Mouse (Mus musculus) gastrocnemius, postnatal 14 days (tissue): ENCODE data around the gene Asic4. TPM values are rescaled to one million over a fixed set of nuclear protein-coding genes. Genes with fewer than 3 reads are reported as not detected.

Experiments
- DNase-seq: peaks from one replicate; pipeline ENCODE4 v3.0.0; 2021; ENCODE audit warnings: mixed read lengths
- intact Hi-C: fragments of 180-260 bp; cut with DNase I; formaldehyde crosslinking; loops from one replicate; pipeline ENCODE4 v1.15.1; 2025; ENCODE audit warnings: low total_unique reads
- total RNA-seq, 2 experiments: library from RNA; stranded (reverse); gene quantifications; 2 replicates each; pipeline ENCODE4 v1.2.3; 2021

Gene Asic4
- total RNA-seq, 2 experiments from 2014 or later, result not detected

DNA sequence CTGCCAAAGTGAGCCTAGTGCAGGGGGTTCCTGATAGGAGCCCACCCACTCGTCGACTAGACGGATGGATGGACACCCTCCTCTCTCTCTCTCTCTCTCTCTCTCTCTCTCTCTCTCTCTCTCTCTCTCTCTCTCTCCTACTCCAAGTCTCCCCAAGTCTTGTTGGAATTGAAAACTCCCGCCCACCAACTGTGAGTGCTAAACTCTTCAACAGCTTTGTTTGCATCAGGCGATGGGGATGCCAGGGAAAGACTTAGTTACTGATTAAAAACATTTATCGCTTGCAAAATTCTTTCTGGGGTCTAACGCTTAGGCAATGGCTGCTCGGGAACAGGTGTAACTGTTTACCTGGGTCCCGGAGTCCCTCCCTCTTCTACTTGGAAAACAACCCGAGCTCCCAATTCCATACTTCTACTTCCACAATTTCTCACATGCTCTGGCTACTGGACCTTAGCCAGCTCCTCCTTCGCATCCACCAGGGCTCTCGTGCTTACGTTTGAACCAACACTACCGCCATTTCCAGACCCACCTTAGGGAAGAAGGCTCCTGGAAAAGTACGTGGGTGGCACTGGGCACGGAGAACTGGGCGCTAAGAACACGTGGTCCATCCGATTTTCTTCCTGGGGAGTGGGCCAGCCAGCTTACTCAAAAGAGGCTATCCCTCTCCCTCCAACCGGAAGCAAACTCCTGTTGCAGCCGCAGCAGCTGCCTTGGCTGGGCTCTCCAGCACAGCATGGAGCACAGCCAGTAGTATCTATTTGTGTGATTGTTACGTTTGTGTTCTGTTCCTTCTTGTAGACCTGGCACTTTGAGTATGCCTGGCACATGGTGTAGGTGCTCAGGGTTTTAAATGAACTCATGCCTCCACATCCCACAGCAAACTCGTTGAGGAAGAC lies 8.8 kb downstream of the Asic4 start:
- intact Hi-C loops, result no loop called here
- DNase-seq, result no peak

GRCm38 (mm10) chr1:75460297-75460696 lies 10.1 kb downstream of the Asic4 start:
- intact Hi-C loops, result no loop called here
- no peak for DNase-seq

- no peak for DNase-seq
- intact Hi-C loops, result no loop called here
Measured at GRCm38 (mm10) chr1:75462636-75463035, 12.4 kb downstream of the Asic4 start.

GRCm38 (mm10) chr1:75463652-75464204 lies 13.5 kb downstream of the Asic4 start:
- no peak for DNase-seq

GRCm38 (mm10) chr1:75467215-75467927 lies 17.1 kb downstream of the Asic4 start:
- peak; percentile 79 for DNase-seq
- intact Hi-C loops, result loop anchor here (2.0 to 5.0 kb wide), 2 partner anchors 23 to 125 kb away; no protein-coding TSS in a partner anchor

More at GRCm38 (mm10) chr1:75463652-75464204, 13.5 kb downstream of the Asic4 start:
- intact Hi-C loops, result no loop called here

DNA sequence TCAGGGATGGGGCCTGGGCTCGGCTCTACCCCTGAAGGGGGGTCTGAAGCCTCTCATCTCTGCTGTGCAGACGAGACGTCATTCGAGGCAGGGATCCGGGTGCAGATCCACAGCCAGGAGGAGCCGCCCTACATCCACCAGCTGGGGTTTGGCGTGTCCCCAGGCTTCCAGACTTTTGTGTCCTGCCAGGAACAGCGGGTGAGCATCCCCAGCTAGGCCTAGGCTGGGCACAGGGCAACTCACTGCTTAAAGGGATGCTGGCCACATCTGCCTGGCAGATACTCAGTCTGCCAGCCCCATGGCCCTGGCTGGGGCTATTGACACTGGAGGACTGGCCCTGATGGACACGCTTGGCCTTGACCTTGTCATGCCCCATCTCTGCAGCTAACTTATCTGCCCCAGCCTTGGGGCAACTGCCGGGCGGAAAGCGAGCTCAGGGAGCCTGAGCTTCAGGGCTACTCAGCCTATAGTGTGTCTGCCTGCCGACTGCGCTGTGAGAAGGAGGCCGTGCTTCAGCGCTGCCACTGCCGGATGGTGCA lies 19.1 kb downstream of the Asic4 start:
- intact Hi-C loops, result loop anchor here (5.0 kb wide), 1 partner anchor 127 kb away; no protein-coding TSS in a partner anchor

GRCm38 (mm10) chr1:75476441-75476840 lies 26.2 kb downstream of the Asic4 start:
- intact Hi-C loops, result loop anchor here (5.0 kb wide), 1 partner anchor 121 kb away; no protein-coding TSS in a partner anchor

More for the DNA sequence above, 19.1 kb downstream of the Asic4 start:
- DNase-seq, result no peak

DNA sequence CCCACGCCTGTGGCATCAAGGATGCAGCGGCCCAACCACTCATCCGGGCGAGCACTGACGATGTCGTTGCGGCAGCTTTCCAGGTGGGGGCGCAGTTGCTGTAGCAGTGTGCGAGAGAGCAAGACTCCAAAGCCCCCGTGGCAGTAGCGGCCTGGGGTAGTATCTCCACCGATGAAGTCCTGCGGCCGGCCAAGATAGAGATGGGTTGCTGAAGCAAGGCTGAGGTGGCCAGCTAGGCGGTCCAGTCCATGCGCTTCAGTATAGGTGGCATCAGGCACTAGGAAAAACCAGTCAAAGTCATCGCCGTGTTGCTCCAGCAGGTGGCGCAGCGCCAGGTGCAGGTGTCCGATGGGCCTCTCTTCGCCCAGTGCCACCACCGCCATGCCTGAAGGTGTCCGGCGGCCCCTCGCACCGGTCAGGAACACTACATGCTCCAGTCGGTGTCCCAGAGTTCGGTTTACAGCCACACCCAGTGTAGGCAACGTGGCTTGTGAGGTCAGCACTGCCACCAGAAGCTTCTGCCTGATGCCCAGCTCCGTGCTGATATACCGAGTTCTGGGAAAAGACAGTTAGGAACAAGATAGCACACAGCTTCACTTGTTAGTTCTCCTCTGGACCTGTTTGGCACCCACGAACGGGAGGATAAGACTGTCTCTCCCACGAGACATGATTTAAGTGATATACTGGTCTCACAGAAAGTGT lies 27.2 kb downstream of the Asic4 start:
- DNase-seq, result peak; percentile 78
- intact Hi-C loops, result loop anchor here (5.0 kb wide), 1 partner anchor 120 kb away; no protein-coding TSS in a partner anchor

More at GRCm38 (mm10) chr1:75476441-75476840, 26.2 kb downstream of the Asic4 start:
- no peak for DNase-seq

- DNase-seq, result no peak
- intact Hi-C loops, result loop anchor here (5.0 kb wide), 1 partner anchor 119 kb away; no protein-coding TSS in a partner anchor
Measured at GRCm38 (mm10) chr1:75477966-75478290, 27.7 kb downstream of the Asic4 start.

DNA sequence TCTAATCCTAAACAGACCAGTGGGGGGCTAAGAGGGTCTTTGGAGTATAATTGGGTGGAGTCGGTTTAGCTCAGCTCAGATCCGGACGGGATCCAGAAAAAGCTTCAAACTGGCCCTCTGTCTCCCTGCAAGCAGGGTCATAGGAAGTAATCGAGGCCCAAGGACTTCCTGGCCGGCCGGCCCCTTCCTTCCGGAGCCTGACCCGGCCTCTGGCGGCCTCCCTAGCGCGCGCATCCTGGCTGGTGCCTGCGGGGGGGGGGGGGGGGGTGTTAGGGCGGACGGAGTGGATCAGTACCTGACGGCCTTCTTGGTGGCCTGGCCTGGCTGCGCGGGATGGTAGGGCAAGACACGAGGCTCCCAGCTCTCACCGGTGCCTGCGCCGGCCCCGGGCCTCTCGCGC lies 28.3 kb downstream of the Asic4 start:
- intact Hi-C loops, result loop anchor here (5.0 kb wide), 1 partner anchor 119 kb away; no protein-coding TSS in a partner anchor
- peak; percentile 61 for DNase-seq

DNA sequence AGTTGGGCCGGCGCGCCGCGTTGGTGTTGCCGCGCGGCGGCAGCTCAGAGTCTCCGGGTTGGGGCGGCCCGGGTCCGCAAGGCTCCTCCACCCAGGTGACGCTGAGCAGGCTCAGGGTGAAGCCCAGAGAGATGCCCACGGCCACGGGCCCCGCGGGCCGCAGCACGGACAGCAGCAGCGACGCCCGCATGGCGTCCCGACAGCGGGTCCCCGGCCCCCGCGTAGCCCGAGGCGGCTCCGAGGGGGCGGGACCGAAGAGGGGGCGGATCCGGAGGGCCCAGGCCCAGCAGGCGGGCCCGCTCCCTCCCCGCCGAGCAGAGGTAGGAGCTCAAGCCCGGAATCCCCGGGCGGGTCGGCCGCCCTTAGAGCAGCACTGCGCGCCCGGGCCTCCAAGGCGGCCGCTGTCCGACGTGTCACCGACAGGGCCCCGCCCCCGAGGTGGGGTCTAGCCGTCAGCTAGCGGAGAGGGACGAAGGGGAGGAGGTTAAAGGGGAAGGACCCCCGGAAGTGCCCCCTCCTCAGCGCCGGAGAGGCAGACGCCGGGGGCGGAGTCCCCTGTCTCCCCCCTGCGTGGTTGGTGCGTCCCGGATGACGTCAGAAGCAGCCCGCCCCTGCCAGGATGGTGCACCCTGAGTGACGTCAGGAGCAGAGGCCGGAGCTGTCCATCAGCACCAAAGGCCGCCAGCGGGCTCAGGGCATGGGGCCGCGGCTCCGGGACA lies 28.8 kb downstream of the Asic4 start, which contains the start of the genes Chpf and Tmem198:
TSS of gene Chpf (minus strand) at position 392 of the 719 bp plus-strand sequence.
TSS of gene Tmem198 (plus strand) at position 617 of the 719 bp plus-strand sequence.
- peak; percentile 95 for DNase-seq
- intact Hi-C loops, result loop anchor here (5.0 kb wide), 1 partner anchor 118 kb away; no protein-coding TSS in a partner anchor

DNA sequence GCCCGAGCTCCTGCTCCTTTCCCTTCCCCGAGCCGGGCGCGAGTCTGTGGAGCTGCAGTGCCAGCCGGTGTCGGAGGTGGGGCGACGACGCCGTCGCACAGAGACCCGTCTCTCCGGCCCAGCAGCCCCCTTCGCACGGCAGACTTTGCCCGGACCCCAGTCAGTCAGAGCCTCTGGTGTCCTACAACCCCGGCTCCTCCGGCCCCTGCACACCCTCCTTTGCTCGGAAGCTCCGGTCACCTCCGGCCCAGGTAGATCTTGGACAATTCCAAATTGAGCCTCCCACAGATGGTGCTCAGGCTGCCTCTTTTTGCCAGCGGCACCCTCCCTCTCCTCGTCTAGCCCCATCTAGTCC lies 29.4 kb downstream of the Asic4 start:
- intact Hi-C loops, result loop anchor here (5.0 kb wide), 1 partner anchor 118 kb away; no protein-coding TSS in a partner anchor

GRCm38 (mm10) chr1:75480036-75480435 lies 29.8 kb downstream of the Asic4 start:
- intact Hi-C loops, result no loop called here
- DNase-seq, result no peak

More for the DNA sequence above, 29.4 kb downstream of the Asic4 start:
- DNase-seq, result no peak

DNA sequence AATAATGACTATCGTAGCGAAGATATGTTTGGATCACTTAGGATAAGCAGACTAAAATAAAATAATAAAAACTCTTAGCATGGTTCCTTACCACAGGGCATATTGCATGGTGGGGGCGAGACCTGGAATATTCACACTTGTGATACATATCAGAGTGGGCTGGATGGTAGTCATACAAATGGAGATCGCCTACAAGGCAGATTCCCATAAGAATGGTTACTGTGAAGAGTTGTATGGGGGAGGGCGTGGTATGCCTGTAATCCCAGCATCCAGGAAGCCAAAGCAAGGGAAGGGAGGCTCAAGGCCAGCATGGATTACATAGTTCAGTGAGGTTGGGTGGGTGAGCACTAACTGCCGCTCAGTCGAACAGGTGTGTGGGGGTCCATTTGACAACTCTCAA lies 30.5 kb downstream of the Asic4 start:
- intact Hi-C loops, result no loop called here
- DNase-seq, result no peak

DNA sequence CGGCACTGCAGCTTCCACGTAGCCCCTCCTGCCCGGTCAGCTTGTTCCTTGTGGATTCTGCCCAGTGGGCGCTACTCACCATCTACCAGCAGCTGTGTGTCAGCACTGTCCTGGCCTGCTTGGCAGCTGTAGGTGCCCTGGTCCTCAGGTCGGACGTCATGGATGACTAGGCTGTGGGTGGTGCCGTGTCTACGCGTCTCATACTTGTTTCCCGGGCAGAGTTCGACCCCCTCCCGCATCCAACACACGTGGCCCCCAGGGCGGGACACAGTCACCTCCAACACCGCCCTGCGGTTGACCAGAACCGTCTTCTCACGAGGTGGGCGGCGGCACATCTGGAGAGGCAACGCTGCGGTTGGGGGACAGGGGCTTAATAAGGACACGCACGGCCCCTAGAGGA lies 36.3 kb downstream of the Asic4 start:
- intact Hi-C loops, result loop anchor here (5.0 kb wide), 1 partner anchor 71 kb away; no protein-coding TSS in a partner anchor
- DNase-seq, result no peak

DNA sequence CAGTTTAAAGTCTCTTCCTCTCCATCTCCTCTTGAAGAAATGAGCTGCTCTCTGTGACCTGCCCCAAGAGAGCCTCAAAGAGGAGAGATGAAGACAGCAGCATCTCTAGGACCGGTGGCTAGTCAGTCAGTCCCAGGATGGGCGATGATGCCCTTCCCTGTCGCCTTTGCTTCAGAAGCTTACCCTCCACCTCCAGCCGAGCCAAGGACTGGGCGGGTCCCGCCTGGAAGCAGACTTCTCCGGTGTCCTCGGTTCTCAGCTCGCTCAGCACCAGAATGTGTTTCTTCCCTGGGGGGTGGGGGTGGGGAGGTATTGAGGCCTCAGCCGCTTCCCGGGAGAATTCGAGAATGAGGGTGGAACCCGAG lies 36.8 kb downstream of the Asic4 start:
- intact Hi-C loops, result loop anchor here (5.0 kb wide), 1 partner anchor 70 kb away; no protein-coding TSS in a partner anchor

DNA sequence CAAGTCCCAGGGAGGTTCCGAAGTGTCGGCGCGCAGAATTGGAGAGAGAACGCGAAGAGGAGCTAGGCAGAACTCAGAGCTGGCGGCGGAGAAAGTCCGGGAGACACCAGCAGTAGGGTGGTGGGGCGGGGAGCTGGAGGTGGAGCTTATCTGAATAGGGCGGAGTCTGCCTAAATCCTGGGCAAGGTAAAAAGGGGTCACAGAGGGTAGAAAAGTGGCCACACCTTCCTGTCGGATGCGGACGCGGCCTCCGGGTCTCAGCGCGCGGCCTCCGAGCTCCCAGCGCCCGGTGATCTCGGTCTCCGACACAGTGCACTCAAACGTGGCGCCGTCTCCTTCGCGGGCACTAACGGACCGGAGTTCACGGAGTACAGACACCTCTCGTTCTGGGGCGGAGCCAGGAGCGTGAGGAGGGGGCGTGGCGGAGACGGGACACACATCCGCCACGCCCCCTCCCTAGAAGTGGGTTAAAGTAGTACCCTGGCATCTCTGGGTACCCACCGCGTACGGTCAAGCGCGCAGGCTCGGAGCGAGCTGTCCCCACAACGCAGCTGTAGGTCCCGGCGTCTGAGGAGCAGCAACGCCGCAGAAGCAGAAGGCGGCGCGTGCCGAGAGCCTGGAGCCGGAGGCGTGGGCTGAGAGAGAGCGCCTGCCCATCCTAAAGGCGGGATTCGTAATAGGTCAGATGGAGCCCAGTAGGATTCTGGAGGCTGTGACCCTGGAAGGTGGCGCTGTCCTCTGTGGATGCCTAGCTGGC lies 37.3 kb downstream of the Asic4 start:
- DNase-seq, result peak; percentile 54
- intact Hi-C loops, result loop anchor here (5.0 kb wide), 1 partner anchor 70 kb away; no protein-coding TSS in a partner anchor

More for the DNA sequence above, 36.8 kb downstream of the Asic4 start:
- no peak for DNase-seq
